Mouse (Mus musculus): ENCODE results near the gene Slfn3.
"Not testable (repeated sequence)": the region's sequence is repeated elsewhere in the genome, so short reads cannot be mapped to it uniquely, and the experiment has no call there.

The Slfn3 gene

DNA sequence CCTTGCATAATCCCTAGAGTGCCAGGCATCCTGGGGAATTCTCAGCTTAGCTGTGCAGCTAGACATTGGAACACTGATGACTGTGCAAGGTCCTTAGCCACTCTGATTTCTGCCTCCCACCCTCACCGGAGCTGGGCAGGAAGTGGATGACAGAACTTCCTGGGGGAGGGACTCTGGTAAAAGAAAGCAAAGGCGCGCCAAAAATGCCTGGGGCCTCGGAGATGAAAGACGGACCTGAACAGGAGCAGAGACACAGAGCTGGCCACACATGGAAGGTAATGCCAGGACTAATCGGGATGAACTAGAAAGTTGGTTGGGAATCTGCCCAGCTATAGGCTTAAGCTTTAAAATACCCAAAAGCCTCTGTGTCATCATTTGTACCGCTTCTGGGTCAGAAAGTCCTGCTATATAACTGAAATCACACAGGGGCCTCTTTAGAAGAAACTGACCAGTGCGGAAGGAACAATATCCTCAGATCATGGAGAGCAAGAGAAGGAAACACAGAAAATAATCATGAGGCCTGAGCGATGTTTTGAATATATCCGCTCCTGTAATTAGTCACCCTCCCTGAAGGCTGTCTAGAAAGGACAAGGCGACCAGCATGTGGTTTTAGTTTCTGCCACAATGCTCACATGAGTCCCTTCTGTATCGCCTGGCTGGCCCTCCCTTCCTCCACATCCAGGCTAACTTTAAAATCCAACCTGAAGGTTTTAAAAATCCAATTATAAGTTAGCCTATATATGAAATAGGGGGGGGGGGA, at the start of gene Slfn3:
Gene Slfn3, plus strand, starts transcription at position 197 of the 760 bp plus-strand sequence.
- DNase-seq (ENCODE audit: low spot score) = peak; percentile 34

DNA sequence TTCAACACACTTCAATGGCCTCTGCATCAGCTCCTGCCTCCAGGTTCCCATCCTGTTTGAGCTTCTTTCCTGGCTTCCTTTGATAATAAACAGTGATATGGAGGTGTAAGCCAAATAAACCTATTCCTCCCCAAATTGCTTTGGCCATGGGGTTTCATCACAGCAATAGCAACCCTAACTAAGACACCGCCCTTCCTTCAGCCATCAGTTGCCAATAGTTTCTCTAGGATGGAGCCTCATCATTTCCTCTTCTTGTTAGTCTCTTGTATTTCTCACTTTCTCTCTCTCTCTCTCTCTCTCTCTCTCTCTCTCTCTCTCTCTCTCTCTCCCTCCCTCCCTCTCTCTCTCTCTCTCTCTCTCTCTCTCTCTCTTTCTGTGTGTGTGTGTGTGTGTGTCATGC, 42.2 kb upstream of the Slfn3 start:
- not testable (repeated sequence) for DNase-seq (ENCODE audit: low spot score)

DNA sequence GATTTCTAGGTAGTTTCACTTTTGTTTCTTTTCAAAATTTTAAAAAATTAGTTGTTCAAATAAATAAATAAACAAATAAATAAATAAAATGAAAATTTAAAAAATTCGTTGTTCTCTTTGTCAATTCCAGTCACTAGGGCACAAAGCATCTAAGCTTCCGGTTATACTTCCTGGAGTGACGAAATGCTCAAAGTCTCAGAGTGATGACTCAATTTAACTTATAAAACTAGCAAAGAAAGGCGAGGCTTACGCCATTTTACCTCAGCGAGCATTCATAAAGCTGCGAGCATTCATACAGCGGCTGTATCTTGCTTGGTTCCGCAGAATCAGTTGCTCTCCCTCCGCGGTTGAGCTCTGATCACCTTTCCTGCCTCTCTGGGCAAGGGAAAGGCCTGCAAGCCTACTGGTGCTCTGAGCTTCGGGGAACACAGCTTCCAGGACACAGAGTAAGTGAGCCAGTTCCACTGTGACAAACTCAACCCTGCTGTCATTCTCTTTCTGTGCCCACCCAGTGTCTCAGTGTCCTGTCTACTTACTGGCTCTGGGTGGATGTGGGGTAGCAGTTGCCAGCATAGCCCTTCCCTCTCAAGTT, 16.1 kb upstream of the Slfn3 start, which contains the start of gene Slfn4:
Gene Slfn4, plus strand, starts transcription at position 239 of the 592 bp plus-strand sequence.
- no peak for DNase-seq (ENCODE audit: low spot score)

DNA sequence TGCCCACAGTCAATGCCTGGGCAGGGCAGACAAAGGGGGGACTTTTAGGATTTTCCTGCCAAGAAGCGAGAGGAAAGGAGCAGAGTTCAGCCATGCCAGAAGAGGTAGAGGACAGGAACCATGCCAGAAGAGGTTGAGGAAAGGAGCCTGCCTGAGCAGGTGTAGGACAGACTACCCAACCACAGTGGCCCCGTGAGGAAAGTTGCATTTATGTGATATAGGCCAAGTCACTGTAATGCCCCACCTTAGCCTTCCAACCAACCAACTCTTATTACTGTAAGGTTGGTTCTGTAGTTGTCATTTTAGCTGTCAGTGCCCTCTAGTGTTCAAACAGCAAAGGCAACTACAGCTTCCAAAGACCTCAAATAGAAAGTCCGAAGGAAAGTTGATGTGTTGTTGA, 871 bp downstream of the Slfn3 start:
- peak; percentile 36 for DNase-seq (ENCODE audit: low spot score)

DNA sequence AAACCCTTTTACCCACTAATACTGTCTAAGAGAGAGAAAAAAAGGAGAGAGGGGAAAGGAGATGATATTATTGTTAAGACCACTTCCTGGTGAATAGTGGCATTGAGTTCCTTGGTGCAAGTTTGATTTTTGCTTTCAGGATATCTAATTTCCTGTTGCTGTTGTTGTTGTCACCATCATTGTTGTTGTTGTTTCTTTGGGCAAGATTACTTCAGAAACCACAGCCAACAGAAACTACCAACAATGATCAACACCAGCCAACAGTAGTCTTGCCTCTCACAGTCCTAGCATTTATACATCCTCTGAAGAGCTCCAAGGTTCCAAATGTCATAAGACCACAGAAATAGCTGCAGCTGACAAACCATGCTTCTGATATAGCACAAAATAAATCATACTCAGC, 13.9 kb downstream of the Slfn3 start:
- DNase-seq (ENCODE audit: low spot score) = no peak

DNA sequence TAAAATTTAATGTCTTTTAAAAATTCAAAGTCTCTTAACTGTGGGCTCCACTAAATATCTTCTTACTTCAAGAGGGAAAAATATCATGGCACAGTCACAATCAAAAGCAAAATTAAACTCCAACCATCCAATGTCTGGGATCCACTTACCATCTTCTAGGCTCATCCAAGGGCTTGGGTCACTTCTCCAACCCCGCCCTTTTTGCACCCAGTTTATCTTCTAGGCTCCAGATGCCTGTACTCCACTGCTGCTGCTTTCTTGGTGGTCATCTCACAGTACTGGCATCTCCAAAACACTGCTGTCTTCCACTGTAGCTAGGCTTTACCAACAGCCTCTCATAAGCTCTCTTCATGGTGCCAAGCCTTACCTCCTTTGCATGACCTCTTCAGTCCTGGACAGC, 25.0 kb downstream of the Slfn3 start:
- DNase-seq (ENCODE audit: low spot score) = no peak

DNA sequence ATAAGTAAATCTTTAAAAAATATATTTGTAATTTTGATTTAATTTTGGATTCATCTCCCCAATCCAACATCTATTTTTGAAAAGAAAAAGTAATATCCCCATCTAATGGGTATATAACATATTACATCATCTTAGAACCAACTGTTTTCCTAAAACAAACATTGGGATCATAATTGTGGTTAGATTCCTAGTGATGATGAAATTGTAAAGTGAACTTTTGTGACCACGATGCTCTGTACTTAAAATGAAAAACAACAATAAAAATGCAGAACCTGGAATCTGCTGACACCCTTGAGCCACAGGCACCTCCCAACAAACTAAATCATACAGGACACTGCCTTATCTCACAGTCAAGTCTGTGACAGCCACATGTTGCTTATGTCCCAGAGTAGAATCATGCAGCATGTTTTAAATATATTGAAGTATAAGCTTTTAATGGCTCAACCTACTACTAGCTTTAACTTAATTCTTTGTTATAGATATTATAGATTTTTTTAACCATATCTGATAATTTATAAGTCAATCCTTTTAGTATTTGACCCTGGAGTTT, 30.3 kb downstream of the Slfn3 start:
- DNase-seq (ENCODE audit: low spot score) = no peak

DNA sequence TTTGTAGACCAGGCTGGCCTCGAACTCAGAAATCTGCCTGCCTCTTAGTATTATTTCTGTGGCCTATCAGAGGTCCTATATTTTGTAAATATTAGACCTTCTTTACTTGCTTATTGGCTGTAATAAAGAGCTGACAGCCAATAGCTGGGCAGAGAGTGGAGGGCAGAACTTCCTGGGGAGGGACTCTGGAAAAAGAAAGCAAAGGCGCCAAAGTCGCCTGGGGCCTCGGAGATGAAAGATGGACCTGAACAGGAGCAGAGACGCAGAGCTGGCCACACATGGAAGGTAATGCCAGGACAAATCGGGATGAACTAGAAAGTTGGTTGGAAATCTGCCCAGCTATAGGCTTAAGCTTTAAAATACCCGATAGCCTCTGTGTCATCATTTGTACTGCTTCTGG, 32.2 kb downstream of the Slfn3 start:
- peak; percentile 65 for DNase-seq (ENCODE audit: low spot score)

DNA sequence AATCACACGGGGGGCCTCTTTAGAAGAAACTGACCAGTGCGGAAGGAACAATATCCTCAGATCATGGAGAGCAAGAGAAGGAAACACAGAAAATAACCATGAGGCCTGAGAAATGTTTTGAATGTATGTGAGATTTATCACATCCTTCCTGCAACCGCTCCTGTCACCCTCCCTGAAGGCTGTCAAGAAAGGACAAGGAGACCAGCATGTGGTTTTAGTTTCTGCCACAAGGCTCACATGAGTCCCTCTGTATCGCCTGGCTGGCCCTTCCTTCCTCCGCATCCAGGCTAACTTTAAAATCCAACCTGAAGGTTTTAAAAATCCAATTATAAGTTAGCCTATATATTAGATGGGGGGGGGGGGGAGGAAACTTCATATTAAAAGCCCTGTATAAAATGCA, 32.7 kb downstream of the Slfn3 start:
- not testable (repeated sequence) for DNase-seq (ENCODE audit: low spot score)

DNA sequence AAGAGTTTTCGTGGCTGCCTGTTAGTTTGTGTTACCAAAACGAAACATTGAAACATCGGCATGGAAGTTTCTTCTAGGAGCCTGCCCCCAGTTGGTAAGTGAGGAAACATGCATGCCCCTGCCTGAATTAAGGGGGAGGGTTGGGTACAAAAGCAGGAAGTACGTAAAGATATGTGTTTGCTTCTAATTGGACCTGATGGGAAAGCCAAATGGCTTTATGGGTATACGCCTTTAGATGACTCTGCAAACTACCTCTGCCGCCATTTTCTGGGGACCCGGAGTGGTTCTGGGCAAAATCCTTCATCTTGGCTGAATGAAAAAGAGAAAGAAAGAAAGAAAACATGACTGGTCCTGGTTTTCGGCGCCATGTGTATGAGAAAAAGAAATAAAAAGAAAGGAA, 33.1 kb downstream of the Slfn3 start:
- peak; percentile 61 for DNase-seq (ENCODE audit: low spot score)

DNA sequence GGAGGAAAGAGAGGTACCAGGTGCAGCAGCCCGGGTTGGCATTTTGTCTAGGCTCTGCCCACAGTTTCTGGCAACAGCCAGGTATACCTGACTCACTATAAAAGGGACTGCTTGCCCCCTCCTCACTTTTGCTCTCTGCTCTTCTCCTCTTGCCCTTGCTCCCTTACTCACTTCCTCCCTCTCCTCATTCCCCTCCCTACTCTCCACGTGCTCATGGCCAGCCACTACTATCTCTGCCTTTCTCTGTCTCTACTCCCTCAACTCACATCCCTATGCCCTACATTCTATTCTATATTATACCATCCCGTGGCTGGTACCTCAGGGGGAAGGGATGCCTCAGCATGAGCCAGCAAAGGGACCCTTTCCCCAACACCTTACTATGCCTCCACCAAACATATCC, 33.6 kb downstream of the Slfn3 start:
- DNase-seq (ENCODE audit: low spot score) = no peak

DNA sequence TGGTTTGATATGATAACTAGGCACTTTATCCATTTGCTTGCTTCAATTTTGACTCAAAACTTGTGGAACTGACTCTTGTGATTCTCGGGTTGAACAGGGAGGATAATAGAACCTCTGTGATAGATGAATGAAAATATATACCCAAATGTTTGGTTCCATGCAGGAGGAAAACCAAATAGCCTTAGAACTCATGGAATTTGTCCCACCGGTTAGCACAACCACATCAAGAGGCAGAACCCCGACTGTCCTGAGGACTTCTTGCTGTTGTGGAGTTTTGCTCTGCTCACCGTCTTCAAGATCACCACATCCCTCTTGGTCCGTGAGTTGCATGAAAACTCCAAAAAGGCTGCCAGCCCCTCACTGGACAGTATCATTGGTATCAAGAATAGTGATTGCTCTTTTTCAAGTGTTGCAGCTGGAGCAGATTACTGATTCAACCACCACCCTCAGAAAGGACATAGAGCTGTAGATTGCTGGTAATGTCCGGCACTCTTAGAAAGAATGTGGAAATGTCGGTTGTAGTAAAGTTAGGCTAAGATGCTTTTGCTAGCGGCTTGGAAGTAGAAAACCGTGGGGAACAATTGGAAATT, 34.3 kb downstream of the Slfn3 start:
- DNase-seq (ENCODE audit: low spot score) = no peak

DNA sequence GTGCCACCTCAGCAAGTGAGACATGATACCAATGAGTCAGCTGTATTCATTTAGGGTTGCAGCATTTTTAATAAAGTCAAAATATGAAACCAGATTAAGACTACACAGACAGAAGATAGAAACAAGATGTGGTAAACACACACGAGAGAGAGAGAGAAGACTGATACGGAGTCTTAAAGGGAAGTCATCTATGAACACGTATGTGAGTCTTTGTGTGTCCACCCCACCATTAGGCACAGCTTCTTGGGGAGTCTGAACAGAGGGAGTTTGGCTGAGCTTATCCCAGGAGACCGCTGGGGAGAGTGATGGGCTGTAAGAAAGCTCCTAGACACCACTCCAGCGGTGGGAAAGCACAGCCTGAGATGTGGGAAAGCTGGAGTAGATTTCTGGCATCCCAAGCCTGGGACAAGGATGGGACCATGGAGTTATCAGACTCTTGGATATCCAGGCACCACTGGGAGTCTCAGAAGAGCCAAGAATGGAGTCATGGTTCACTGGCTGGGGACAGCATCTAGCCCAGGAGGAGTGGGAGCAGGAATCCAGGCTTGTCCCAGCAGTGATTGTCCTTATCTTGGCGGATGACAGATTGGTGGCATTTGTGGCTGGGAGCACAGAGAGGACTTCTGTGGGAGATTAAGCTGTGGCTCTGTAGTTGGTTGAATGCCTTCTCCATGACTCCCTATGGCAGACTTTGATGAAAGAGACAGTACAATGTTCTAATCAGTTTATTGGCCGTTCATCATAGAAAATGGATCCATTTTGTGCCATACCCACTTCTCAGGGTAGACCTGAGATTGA, 37.0 kb downstream of the Slfn3 start:
- no peak for DNase-seq (ENCODE audit: low spot score)

DNA sequence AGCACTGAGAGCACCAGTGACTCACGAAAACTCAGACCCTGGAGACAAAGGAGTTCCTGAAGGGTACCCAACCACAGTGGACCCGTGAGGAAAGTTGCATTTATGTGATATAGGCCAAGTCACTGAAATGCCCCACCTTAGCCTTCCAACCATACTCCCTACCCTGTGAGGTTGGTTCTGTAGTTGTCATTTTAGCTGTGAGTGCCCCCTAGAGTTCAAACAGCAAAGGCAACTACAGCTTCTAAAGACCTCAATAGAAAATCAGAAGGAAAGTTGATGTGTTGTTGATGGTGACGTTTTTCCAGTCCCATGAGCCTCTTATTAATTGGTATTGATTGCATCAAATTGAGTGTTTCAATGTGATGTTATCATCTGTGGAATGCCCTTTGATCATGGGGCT, 39.8 kb downstream of the Slfn3 start:
- no peak for DNase-seq (ENCODE audit: low spot score)

DNA sequence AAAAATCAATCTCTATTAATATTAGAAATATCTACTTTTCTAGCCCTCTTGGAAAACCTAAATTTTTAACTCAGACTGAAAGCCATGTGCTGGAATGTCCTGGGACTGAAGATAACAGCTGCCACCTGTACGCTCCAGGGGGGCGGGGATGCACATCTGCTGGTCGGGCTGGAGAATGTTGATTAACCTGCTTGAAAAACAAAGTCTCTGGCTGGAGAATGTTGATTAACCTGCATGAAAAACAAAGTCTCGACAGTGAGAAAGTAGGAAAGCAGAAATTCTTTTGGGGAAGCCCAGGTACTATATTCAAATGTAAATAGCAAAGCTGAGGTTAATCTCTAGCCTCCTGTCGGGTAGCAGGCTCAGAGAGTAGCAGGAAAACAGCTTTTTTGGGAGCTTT, 42.5 kb downstream of the Slfn3 start:
- DNase-seq (ENCODE audit: low spot score) = peak; percentile 54

DNA sequence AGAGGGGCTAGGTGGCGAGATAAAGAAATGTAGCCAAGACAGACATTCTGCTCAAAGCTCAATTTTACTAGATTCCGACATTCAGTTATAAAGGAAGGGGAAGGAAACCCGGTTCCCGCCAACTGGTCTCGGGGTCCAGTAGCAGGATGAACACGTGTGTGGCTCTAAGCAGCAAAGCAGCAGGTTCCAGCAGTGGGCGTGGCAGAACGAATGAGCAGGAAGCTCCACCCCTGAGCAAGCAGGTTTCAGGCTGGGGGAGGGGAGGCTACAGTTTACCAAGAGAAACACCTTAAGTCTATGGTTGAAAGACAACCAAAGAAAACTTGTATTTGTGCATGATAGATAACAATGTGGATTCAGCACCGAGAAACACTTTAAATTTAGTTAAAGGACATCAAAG, 46.3 kb downstream of the Slfn3 start:
- not testable (repeated sequence) for DNase-seq (ENCODE audit: low spot score)

DNA sequence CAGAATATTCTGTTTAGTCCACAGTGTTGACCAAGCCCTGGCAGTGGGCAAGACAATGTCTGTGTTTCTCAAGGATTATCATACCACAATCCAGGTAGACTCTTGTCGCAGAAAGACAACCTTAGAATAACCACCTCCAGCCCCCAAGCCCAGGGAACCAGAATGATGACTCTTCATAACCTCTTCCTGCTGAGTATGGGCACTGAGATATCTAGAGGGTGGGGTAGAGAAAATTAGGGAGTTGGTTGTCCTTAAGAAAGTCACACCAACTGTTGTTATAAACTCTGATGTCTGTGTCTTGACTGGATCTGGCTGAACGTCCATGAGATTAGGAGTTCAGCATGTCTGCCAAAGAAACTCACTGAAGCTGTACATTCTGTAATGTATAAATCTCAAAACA, 47.3 kb downstream of the Slfn3 start:
- DNase-seq (ENCODE audit: low spot score) = no peak

DNA sequence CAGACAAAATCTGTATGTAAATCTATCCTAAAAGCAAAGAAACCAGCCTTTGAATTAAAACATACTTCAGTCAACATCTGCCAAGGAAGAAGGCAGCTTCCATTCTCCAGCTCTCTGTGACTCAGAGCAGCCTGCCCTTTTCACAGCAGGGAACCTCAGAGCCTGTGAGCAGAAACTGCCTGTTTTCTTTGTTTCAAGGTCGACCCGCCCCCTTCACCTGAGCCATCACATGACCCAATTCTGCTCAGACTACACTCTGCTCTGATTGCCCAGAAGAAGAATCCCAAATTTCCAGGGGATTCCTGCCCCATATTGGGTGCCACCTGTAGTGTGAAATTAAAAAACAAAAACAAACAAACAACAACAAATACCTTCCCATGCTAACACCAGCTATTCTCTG, 48.7 kb downstream of the Slfn3 start:
- no peak for DNase-seq (ENCODE audit: low spot score)

DNA sequence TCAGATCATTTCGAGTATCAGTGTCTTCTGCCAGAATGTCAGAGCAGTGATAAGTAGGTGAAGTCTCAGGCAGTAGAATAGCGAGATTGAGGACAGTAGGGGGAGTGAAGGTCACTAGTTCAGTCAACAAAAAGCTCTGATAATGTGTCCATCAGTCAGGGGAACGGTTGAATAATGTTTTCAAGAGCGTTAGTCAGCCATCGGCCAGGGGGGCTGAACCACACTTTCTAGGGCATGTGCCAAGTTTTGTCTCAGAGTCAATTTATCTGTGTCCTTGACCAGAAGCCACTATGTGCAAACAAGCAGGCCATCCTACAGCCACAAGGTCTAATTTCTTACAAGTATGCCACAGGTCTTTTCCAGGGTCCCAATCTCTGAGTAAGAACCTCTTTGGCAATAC, 66.1 kb downstream of the Slfn3 start:
- not testable (repeated sequence) for DNase-seq (ENCODE audit: low spot score)

DNA sequence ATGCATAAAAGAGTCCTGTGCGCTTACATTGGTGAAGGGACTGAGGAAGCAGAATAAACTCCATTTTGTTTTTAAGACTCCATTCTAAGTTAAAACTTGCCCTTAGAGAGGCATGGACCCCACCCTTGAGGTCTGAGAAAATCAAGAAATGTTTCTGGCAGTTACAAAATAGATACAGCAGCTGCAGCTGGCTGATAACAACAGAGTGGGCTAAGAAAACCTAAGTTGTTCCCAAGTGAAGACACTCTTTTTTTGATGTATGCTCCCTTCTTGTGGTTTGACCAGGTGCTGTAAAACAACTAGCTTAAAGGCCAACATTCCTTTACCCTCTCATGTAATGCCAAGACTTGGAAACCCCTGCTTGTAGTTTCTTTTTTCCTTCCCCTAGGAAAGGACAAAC, 71.5 kb downstream of the Slfn3 start:
- DNase-seq (ENCODE audit: low spot score) = peak; percentile 36

DNA sequence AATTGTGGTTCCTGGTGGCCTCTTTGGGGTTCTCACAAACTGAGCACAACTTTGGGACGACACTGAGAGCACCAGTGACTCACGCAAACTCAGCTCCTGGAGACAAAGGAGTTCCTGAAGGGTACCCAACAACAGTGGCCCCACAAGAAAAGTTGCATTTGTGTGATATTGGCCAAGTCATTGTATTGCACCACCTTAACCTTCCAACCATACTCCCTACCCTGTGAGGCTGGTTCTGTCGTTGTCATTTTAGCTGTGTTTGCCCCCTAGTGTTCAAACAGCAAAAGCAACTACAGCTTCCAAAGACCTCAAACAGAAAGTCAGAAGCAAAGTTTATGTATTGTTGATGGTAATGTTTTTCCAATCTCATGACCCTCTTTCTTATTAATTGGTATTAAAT, 72.0 kb downstream of the Slfn3 start:
- DNase-seq (ENCODE audit: low spot score) = peak; percentile 23

All from spleen, adult 12 weeks (tissue).